Mouse (Mus musculus): ENCODE measurements around the gene Fam122c. TPM values are rescaled to one million over a fixed set of nuclear protein-coding genes. Genes with fewer than 3 reads are reported as not detected.

The Fam122c gene
- total RNA-seq (2023): not detected

GRCm38 (mm10) chrX:53273124-53273523 is at the start of gene Fam122c:
TSS of gene Fam122c (plus strand) at chrX:53273424.

DNA sequence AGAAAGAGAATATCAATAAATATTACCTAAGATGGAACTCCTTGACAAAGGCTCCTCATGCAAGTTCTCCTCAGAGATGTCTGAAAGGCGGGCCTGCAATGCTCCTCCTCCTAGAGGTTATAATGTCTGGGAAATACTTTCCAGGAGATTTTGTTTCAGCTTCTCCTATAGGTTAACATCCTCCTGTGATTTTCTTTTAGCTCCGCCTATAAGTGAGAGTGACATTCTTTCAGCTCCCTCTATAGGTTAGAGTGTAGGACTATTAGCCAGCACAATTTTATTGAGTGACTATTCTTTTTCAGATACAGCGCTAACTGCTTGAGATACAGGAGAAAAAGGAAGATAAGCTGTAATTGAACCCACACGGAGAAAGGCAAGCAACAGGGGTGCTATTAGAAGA is 33.2 kb upstream of the Fam122c start, which contains the start of gene Plac1:
Plac1 (minus strand) TSS at position 101 of the 400 bp plus-strand sequence.

GRCm38 (mm10) chrX:53269289-53270062 is 3.7 kb upstream of the Fam122c start, which contains the start of gene Fam122b:
TSS of gene Fam122b (minus strand) at chrX:53269805.

DNA sequence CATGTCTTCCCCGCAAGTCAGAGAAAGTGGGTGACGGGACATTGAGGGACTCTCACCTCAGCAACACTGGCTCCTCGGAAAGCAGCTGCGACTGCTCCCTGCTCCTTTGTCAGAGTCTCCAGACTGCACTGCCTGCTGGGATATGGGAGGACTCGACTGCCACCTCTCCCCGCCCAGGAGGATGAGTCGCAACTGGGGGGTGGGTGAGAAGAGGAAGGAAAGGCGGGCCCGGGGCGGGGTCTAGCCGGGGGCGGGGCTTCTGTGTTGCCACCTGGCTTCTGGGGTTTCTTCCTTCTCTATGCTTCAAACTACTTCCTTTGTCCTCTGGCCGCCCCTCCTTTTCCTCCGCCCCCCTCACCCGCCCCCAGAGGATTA is 97.1 kb downstream of the Fam122c start, which contains the start of gene Mospd1:
Mospd1 (minus strand) TSS at position 137 of the 375 bp plus-strand sequence.

Other genes starting within 250 kb of the Fam122c start
- gene Plac1, start 33.3 kb upstream of the Fam122c start, total RNA-seq (2023): not detected
- 6.7 TPM for gene Fam122b, start 3.6 kb upstream of the Fam122c start, total RNA-seq (2023)
- 9.5 TPM for gene Mospd1, start 97.1 kb downstream of the Fam122c start, total RNA-seq (2023)
- gene Etd, start 161.5 kb downstream of the Fam122c start, total RNA-seq (2023): not detected

Measured in CD4-positive naive resting alpha-beta T cell, adult 76 days (primary cell).